Mouse (Mus musculus): ENCODE measurements around the gene Nln.

Nln gene

DNA sequence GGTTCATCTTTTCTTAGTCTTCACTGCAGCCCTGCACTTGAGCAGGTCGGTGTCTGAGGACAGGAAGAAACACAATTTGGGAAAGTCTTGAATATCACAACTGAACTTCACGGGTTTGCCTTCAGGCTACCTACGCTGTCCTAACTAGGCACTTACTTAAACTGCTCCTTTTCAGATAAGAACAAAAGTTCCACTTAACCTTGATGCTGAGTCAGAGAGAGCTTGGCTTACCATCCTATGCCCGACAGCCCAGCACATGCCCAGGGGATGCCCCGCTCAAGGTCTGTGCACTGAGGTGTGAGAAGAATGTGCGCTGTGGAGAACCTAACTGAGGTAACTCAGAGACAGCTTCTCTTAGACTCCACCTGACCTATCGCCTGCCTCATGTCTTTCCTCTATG is 67.9 kb downstream of the Nln start:
- DNase-seq (ENCODE audit: low spot score): no peak

DNA sequence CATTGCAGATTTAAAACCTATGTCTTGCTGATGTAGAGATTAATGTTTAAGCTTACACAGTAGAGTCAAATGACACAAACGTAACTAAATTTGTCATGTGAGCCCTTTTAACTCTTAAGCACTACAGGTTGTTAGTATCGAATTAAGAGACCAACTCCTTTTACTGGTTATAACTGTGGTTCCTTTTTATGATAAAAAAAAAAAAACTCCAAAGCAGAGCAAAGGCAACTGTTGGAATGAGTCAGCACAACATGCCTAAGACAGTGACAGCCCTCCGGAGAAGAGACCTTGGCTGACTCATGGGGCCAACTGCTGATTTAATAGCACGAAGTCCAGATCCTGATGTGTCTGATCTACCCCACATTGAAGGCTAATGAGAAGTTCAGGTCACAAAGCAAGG is 68.5 kb downstream of the Nln start:
- DNase-seq (ENCODE audit: low spot score): no peak

DNA sequence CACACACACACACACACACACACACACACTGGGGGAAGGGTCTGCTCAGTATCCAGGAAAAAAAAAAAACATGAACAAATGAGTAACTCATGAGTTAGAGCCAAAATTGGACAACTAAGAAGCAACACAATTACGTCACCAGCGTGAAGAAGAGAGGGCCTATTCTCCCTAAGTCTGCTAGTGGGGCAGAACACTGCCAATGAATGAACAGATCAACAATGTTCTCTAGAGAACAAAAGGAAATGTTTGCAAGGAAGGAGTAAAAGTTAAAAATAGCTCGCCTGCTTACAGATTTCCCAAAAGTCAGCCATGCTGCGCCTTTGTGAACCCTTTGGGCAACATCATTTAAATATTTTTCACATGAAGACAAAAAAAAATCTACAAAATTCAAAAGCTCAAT is 69.6 kb downstream of the Nln start:
- no peak for DNase-seq (ENCODE audit: low spot score)

DNA sequence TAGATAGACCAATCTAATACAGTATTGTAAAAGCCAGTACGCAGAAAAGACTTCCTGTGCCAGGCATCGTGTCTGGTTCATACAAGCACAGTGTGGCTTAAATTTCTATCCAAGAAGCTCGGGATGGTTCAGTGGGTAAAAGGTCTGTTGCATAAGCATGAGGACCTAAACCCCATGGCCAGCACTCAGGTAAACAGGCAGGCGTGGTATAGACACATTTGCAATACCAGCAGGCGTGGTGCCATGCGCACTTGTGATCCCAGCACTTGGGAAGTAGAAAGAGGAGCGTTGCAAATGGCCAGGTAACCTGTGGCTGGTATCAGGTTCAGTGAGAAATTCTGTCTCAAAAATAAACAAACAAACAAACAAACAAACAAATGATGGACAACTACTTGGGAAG is 70.5 kb downstream of the Nln start:
- DNase-seq (ENCODE audit: low spot score): no peak

DNA sequence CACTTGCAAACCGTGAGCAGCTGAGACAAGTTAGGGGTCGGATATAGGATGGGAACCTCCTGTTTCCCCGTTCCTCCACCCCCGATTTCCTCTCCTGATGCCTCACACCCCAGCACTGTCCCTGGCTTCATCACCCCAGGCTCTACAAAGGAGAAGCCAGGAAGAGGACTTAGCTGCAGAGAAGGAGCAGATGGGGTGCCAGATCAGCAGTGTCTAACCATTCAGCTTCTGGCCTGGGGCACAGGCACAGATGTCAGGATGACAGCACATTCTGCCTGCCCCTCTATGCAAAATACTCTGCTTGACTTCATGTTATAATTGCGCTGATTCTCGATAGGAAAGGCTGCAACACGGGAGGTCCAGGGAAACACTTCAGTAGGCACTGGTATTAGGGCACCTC is 71.1 kb downstream of the Nln start:
- no peak for DNase-seq (ENCODE audit: low spot score)

DNA sequence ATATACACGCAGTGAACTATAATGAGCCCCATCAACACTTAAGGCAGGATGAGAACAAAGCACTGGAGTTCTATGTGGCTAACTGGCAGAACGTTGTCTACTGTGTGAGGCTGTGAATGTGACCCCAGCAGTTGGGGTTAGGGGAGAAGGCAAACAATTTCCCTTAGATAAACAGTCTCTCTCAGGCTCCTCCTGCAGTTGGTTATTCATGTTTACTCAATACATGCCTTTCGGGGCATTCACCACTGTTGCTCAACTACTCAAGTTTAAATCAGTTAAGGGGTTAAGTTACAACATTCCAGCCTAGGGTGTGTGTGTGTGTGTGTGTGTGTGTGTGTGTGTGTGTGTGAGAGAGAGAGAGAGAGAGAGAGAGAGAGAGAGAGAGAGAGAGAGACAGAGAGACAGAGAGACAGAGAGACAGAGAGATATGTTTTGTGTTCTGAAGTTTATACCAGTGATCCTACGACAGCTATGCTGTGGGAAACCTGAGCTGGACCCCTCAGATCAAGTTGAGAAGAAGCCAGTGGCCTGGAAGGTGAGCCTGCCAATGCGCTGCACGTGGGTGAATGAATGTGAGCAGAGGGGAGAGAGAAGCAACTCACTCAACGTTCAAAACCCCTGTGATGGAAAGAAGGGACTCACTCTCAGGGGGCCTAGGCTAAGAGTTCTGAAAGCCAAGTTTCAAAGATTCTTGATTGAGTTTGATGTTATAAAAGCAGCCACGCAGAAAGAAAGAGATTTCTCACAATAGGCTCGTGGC is 71.7 kb downstream of the Nln start:
- DNase-seq (ENCODE audit: low spot score): no peak

DNA sequence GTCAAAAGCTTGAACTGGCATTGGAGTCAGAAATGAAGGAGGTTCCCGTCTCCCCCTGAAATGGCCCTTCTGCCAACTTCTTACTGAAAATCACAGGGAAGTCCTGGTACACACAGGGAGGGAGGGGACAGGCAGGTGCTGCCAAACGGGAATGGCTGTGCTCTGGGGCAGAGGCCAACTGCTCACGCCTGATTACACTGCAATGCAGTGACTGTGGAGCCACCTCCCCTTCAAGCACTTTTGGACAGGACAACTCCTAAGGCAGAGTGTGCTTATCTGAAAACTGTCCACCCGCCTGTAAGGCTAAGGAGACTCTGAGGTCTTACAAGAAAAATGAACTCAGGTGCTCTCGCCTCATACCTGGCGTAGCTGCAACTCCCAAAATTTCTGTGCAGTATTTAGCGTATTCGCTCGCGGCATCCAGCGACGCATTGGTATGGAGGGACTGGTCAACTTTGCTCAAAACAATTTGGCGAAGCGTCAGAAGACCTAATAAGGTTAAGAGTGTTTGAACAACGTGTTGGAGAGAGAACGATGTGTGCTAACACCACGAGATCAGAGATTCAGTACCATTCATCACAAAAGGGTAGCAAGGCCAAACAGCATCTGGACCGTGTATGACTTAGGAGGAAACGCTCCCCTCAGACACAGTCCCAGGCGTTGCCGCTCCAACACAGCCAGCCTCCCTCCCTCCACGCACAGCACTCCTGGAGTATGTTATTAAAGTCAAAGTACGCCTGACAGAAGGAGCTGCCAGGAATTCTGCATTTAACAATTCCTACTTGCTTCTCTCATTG is 72.7 kb downstream of the Nln start:
- DNase-seq (ENCODE audit: low spot score): no peak

DNA sequence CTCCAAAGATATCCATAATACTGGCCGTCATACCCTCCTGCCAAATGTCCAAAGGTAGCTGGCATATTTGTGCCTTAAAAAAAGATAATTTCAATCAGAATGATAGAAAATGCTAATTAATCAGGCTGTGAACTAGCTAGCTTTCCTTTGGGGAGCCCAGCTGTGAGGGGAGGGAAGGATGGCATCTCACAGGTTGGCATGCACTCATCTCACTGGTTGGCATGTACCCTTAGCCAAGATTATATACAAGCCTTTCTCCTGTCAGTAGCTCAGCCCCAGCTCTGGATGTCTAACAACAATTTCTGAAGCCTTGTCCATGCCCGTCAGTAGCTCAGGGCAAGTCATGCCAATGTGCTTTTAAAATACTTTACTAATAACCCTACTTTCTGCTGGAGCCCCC is 73.8 kb downstream of the Nln start:
- DNase-seq (ENCODE audit: low spot score): no peak

DNA sequence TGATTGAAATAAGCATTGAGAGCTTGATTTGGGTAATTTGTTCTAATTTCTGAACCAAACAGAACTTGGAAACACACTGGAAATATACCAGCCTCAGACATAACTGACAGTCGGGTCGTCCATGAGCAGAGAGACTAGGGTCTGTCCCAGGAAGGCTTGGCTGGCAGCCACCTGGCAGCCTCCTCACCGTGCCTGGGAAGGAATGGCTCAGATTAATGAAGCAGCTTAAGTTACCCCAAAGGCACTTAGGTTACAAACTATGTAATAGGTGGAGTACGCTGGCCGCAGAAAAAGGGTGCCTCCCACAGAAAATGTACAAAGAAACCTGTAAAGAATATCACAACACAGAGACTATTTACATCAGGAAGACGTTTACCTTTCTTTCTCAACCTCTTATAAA is 74.6 kb downstream of the Nln start:
- DNase-seq (ENCODE audit: low spot score): no peak

DNA sequence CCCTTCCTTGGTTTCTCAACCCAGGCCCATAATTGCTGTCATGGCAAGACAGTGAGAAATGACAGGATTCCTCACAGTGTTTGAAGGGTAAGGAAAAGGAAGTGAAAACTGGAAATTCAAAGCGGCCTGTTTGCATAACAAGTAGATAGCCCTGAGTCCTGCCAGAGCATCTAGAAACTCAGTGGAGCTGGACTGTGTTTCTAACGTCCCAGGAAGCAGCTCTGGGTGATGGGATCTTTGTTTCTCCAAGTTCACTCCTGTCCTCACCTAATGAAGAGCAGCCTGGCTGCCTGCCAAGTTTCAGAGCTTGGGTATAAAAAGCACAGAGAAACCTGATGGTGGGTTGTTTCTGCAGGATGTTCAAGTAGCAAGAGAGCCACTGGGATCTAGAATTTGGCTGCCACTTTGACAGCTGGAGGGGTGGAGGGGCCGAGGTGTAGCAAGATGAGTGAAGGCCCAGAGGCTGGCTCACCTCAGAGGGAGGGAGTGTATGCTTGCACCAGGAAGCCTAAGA is 76.7 kb downstream of the Nln start:
- DNase-seq (ENCODE audit: low spot score): no peak

DNA sequence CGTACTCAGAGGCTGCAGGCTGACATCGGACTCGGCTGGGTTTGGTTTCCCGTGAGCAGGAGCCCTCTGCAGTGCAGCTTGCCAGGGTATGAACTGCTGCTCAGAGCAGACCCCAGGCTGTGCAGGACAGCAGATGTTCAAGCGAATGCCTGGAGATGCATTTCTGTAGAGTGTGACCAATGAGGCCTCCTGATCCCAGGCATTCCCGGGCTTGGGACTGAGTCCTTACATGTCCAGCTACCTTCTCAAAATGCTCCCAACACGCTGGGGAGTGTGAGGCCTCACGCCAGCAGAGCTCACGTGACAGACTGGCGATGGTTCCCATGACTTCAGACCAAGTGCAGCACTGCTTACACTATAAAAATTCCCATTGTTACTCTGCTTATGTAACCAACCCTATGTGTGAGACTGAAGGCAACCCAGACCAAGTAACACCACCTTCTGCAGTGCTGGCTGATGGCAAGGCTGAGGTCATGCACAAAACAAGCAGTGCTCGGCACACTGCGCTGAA is 77.5 kb downstream of the Nln start:
- DNase-seq (ENCODE audit: low spot score): no peak

DNA sequence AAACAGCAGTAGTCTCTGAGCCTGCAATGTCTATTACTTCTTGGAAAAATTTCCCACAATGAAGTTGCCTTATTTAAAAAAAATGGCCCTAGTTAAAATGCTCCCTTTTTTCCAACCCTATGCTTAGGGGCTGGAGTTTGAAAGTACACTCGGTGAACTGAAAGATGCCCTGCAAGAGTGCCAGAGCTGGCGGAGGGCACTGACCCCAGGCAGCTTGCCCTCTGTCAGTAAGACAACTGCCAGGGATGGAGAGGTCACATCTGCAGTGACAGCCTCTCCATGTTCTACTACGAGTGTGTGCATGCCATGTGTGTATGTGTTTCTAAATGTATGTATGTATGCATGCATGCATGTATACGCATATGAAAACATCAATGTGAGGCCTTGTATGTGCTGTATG is 78.5 kb downstream of the Nln start:
- no peak for DNase-seq (ENCODE audit: low spot score)

DNA sequence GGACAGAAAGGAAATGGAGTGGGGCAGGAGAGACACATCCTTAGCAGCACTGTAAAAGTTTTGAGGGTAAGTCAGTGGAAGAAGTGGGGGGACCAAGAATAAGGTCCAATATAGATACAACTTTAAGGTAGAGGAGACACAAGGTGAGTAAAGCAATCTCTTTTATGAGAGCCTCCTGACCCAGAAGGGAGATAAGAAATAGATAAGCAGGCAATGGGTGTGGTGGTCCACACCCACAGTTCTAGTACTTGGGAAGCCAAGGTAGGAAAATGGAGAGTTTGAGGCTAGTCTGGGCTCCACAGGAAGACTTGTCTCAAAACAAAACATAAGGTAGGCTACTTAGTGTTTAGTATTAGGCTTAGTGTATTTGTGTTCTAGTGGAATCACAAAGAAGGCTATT is 79.9 kb downstream of the Nln start:
- DNase-seq (ENCODE audit: low spot score): no peak

DNA sequence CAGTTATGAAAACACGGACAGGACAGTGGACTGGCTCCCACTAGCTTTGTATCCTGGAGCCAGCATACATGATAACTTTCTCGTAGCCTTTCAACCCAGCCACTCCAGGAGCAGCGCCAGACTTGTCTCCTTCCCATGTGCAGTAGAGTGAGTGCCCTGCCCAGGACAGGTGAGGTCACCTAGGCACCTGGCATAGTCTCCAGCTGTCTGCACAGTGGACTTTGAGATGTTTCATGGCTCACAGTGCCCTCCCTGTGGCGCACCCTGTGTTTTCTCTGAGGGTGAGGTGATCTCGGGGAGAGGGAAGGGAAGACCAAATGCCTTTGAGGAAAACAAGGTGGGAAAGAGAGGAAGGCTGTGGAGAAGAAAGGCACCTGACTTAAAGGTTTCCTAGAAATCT is 80.3 kb downstream of the Nln start:
- no peak for DNase-seq (ENCODE audit: low spot score)

DNA sequence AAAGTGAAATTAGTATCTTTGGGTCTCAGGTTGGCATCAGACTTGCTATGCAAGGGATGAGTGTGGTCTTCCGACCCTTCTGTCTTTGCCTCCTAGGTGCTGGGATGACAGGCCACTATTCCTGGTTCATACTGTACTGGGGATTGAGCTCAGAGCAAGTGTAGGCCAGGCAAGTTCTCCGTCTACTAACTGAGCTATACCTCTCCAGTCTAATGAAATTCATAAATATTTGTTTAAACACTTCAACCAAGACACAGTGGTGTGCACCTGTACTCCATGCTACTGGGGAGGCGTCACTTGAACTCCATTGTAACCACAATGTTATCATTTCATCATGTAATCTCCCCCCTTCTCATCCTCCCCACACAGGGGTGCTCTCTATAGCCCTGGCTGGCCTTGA is 82.9 kb downstream of the Nln start:
- DNase-seq (ENCODE audit: low spot score): no peak

DNA sequence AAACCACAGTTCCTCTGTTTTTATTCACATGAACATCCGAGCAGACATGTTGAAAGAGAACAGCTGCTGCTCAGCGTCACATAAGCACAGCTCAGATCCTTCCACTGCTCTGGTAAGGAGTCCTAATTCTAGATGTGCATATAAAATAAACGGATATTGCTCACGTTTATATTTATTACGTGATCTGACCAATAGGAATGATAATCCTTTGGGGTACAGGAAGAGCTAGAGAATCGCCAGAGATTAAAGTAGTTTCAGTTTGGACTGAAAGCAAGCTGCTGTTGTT is 83.8 kb downstream of the Nln start:
- DNase-seq (ENCODE audit: low spot score): no peak

DNA sequence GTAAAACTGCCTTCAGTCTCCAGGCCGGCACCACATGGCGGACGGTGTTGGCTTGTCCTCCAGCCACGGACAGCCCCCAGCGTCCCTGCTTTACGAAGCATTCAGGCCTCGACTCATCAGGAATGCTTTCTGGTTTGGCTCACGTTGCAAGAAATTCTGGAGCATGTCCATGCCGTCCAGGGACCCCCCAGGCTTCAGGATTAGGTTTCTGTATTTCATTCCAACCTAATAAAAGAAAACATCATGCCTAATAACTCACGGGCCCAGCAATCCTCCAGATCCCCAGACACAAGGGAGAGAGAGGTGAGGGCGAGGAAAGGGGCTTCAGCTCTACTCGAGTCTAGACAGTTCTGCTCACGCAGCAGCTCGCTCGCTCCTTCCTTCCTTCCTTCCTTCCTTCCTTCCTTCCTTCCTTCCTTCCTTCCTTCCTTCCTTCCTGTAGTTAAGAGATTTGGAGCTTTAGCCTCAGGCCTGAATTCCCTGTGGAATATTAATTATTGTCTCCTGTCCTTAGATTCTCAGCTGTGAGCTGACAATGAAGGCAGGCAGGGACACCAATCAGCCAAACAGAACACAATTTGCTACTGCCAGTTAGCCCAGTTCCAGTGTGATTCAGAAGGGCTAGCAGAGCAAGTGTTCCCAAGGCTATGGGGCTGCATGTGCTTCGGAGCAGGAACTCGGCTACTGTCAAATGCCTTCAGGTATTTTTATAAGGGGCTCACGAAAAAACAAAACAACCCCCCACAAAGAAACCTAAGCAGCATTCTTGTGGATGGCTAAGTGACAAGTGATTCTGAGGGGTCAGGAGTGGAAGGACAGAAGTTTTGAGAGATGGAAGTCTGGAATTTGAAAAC is 84.3 kb downstream of the Nln start:
- no peak for DNase-seq (ENCODE audit: low spot score)

DNA sequence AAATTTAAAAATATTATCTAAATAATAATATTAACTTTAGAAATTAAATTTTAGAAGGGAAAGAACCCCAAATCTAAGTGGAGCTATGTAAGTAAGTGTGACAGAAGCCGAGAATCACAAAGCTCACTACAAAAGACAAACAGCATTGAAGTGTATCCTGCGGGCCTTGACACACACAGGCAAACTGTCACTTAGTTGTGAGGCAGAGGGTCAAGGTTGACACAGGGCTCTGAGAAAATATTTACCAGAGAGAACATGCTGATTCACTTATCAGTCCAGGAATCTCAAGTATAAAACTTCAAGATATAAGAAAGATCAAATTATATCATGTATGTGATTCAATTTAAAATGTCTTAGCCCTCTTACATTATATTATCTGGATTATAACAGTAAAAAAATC is 85.1 kb downstream of the Nln start:
- no peak for DNase-seq (ENCODE audit: low spot score)

DNA sequence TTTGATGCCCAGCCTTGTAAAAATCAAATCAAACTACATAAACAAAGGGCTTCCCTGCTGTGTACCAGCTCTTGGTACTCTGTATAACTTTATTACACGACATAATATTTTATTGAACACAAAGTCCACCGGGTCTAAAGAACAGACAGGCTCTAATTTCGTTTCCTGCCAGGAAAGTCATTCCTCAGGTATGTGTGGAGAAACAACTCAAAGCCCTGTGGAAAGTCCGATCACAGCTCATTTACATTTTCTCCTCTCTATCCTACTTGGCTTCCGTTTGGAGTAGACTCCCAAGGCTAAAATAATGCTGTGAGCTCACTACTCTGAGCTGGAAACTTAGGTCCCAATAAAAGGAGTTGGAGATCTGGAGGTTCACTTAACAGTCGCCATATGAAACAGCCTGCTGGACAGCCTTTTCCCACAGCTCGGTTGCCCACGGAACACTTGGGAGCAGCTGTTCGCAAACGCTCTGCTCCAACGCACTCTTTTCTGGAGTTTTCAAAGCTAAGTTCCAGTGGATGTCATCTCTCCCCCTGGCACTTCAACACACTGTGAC is 86.0 kb downstream of the Nln start:
- DNase-seq (ENCODE audit: low spot score): no peak

DNA sequence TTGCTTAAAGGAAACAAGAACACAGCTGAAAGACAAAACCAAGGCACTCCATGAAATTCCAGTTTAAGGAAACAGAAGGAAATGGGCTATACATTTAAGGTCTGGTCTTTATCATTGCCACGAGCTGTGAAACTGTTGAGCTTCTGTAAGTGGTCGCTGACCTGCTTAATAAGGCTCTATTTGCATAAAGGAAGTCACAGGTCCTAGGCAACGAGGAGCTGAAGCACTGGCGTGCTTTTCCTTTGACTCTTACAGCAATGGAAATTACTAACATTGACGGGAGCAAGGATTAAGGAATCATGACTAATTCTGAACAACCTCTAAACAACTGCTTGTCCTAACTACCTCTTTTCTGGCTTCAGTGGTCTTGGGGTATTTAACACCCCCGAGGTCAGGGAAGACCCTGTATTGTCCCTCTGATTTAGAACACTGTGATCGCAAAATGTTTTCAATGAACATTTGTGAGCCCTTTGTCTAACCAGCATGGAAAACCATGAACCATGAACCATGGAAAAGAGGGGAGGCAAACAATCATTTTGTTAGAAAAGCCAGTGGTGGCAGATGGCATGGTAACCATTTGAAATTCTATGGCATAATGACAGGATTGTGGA is 90.8 kb downstream of the Nln start:
- no peak for DNase-seq (ENCODE audit: low spot score)

DNA sequence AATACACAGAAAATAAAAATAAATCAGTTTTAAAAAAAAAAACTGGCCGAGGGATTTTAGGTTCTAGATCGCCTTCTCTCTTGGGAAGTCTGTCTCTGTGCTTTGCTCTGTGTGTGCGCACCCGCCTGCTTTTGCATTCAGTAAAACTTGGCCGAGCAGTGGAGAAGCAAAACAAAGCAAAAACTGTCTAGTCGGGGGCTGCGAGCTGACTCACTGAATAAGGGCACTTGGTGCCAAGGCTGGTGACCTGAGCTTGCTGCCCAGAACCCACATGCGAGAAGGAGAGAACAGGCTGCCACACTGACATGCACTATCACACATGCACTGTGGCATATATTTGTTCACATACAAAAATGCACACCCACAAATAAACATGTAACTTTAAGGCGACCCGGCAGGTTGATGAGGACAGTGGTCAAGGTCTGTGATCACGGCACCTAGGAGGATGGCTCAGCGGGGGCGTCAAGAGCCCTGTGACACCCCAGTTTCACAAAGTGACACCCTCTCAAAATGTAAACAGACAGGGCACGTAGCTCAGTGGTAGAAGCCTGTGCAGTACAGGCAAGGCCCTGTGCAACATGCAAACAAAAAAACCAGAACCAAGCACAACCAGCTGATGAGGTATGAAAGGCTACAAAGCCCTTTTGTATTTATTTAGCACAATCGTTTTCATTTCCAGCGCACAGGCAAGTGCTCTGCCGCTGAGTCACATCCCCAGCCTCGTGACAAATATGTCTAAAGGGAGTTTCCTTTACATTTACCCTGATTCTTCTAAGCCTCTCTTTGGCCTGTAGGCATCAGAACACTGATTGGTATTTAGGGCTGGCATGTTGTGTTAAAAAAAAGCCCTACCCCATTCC is 93.9 kb downstream of the Nln start:
- DNase-seq (ENCODE audit: low spot score): no peak
